Mouse (Mus musculus) brain, adult 2 months (tissue): Measurements from ENCODE around the gene Spdl1.
A peak's percentile ranks its signal among the peaks of the same experiment; 100 is the strongest.
"Not testable (repeated sequence)": the region's sequence is repeated elsewhere in the genome, so short reads cannot be mapped to it uniquely, and the experiment has no call there.

ENCODE experiments used
- DNase-seq: peaks from one replicate; pipeline ENCODE4 v3.0.0; 2011; ENCODE audit warnings: low read depth, low spot score

Spdl1 gene

GRCm38 (mm10) chr11:34805026-34805425, 28.4 kb downstream of the Spdl1 start:
- DNase-seq, result not testable (repeated sequence)

GRCm38 (mm10) chr11:34798066-34798465, 35.4 kb downstream of the Spdl1 start:
- DNase-seq, result not testable (repeated sequence)

- peak; percentile 39 for DNase-seq
Measured at GRCm38 (mm10) chr11:34796097-34796496, 37.3 kb downstream of the Spdl1 start.

- no peak for DNase-seq
Measured at GRCm38 (mm10) chr11:34791872-34792271, 41.6 kb downstream of the Spdl1 start.

GRCm38 (mm10) chr11:34784864-34785263, 48.6 kb downstream of the Spdl1 start:
- no peak for DNase-seq

GRCm38 (mm10) chr11:34783587-34784043, 49.8 kb downstream of the Spdl1 start, which contains the start of gene Dock2:
TSS of gene Dock2 (minus strand) at chr11:34783892.
- no peak for DNase-seq

- peak; percentile 29 for DNase-seq
Measured at GRCm38 (mm10) chr11:34782516-34783430, 50.7 kb downstream of the Spdl1 start.

- no peak for DNase-seq
Measured at GRCm38 (mm10) chr11:34780786-34781185, 52.7 kb downstream of the Spdl1 start.

- DNase-seq, result no peak
Measured at GRCm38 (mm10) chr11:34779966-34780365, 53.5 kb downstream of the Spdl1 start.

GRCm38 (mm10) chr11:34778351-34778750, 55.1 kb downstream of the Spdl1 start:
- DNase-seq, result peak; percentile 26

- DNase-seq, result no peak
Measured at GRCm38 (mm10) chr11:34777529-34777928, 55.9 kb downstream of the Spdl1 start.

- no peak for DNase-seq
Measured at GRCm38 (mm10) chr11:34776054-34776453, 57.4 kb downstream of the Spdl1 start.

GRCm38 (mm10) chr11:34774636-34775035, 58.8 kb downstream of the Spdl1 start:
- peak; percentile 53 for DNase-seq

GRCm38 (mm10) chr11:34773304-34773895, 60.0 kb downstream of the Spdl1 start:
- DNase-seq, result no peak

- peak; percentile 62 for DNase-seq
Measured at GRCm38 (mm10) chr11:34771221-34771986, 62.0 kb downstream of the Spdl1 start.

GRCm38 (mm10) chr11:34770666-34771065, 62.8 kb downstream of the Spdl1 start:
- no peak for DNase-seq

- no peak for DNase-seq
Measured at GRCm38 (mm10) chr11:34769946-34770345, 63.5 kb downstream of the Spdl1 start.

GRCm38 (mm10) chr11:34769396-34769795, 64.0 kb downstream of the Spdl1 start:
- DNase-seq, result no peak

GRCm38 (mm10) chr11:34763739-34764361, 69.6 kb downstream of the Spdl1 start:
- no peak for DNase-seq

- no peak for DNase-seq
Measured at GRCm38 (mm10) chr11:34762570-34763127, 70.8 kb downstream of the Spdl1 start.

GRCm38 (mm10) chr11:34762125-34762524, 71.3 kb downstream of the Spdl1 start:
- DNase-seq, result no peak
